Mouse (Mus musculus) limb, embryonic 14.5 days (tissue): ENCODE results near the gene Ptbp3. TPM values are rescaled to one million over a fixed set of nuclear protein-coding genes. Genes with fewer than 3 reads are reported as not detected.
A peak's percentile ranks its signal among the peaks of the same experiment; 100 is the strongest.

Experiments used
- ATAC-seq: fragments of 200-750 bp; cut with Nextera tagmentation; 2 replicates; pipeline ENCODE4 v1.8.0; 2017; ENCODE audit warnings: low read depth, moderate number of reproducible peaks, moderate TSS enrichment; ENCODE audit not compliant: low FRiP score
- DNase-seq: peaks from one replicate; pipeline ENCODE4 v3.0.0-alpha.2; 2015; ENCODE audit warnings: low spot score
- H3K27ac ChIP-seq: fragments of 300-500 bp; sonication (generic); replicated peaks from 2 replicates; pipeline ENCODE4 v1.5.1; 2014; ENCODE audit warnings: low read depth, mild to moderate bottlenecking, low read length, moderate library complexity, mixed read lengths
- H3K27me3 ChIP-seq: fragments of 300-500 bp; sonication (generic); 2 replicates; pipeline ENCODE4 v1.6.1; 2014; ENCODE audit warnings: low read length, mixed read lengths; ENCODE audit not compliant: control insufficient read depth, insufficient read depth
- H3K36me3 ChIP-seq: fragments of 300-500 bp; sonication (generic); 2 replicates; pipeline ENCODE4 v1.6.1; 2014; ENCODE audit warnings: mild to moderate bottlenecking, low read length, moderate library complexity, mixed read lengths; ENCODE audit not compliant: control insufficient read depth, insufficient read depth
- H3K4me1 ChIP-seq: fragments of 300-500 bp; sonication (generic); 2 replicates; pipeline ENCODE4 v1.6.1; 2014; ENCODE audit warnings: antibody characterized with exemption, low read length, mixed read lengths; ENCODE audit not compliant: control insufficient read depth, insufficient read depth
- H3K4me2 ChIP-seq: fragments of 300-500 bp; sonication (generic); replicated peaks from 2 replicates; pipeline ENCODE4 v1.6.1; 2014; ENCODE audit warnings: low read depth, mild to moderate bottlenecking, low read length, moderate library complexity; ENCODE audit not compliant: severe bottlenecking
- H3K4me3 ChIP-seq: fragments of 300-500 bp; sonication (generic); replicated peaks from 2 replicates; pipeline ENCODE4 v1.5.1; 2014; ENCODE audit warnings: low read length
- H3K9ac ChIP-seq: fragments of 300-500 bp; sonication (generic); 2 replicates; pipeline ENCODE4 v1.6.1; 2014; ENCODE audit warnings: mild to moderate bottlenecking, low read depth, low read length, moderate library complexity; ENCODE audit not compliant: severe bottlenecking
- H3K9me3 ChIP-seq: fragments of 300-500 bp; sonication (generic); 2 replicates; pipeline ENCODE4 v1.6.1; 2016; ENCODE audit warnings: low read length; ENCODE audit not compliant: control insufficient read depth
- POLR2A ChIP-seq: fragments of 200-500 bp; IDR thresholded peaks from 2 replicates; pipeline ENCODE4 v1.8.0; 2012; ENCODE audit warnings: inconsistent platforms, mild to moderate bottlenecking, moderate library complexity, borderline replicate concordance; ENCODE audit not compliant: insufficient read depth, insufficient read length; ENCODE audit errors: extremely low read depth
- WGBS: fragments of 180-500 bp; shearing (Covaris S2); extraction: QIAGEN DNeasy Blood & Tissue Kit; methylation state at CpG from one replicate; pipeline ENCODE4 v1.1.7; 2014; 5-methylcytosine and 5-hydroxymethylcytosine counted together
- polyA plus RNA-seq, 2 experiments: library from polyadenylated mRNA; depleted of rRNA in 1 of 2; stranded (reverse) in 1 of 2; unstranded in 1 of 2; fragments of >200 nt; fragmentation: Nextera tagmentation in 1 of 2; extraction: Ambion mirVana in 1 of 2; gene quantifications; 2 replicates each; pipeline versions ENCODE4 v1.2.1 to v1.2.3; 2012 to 2014

Ptbp3 gene
- polyA plus RNA-seq, 2 experiments = 27.1 to 53.1 TPM

DNA sequence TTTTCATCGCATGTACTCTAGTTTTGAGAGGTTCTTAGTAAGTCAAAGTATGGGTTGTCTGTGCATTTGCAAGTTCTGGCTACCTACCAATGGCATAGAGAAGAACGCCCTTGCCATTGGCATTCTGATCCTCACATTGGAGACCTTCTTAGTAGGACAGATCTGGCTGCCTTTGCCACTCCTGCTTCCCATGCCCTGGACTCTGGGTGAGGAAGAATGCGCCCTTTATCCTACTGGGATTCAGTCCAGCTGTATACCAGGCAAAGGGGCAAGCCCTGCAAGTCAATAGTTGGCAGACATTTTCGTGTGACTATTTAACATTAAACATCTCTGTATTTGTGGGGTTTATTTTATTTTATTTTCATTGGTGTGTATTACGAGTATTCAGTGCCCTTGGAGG lies 35.9 kb upstream of the Ptbp3 start:
- H3K4me2 ChIP-seq = no peak overlapping the region
- no peak for ATAC-seq
- no peaks in the 10 kb centered on the region for H3K36me3 ChIP-seq
- H3K27ac ChIP-seq = no peak overlapping the region
- 72% methylated on average over 5 of the region's 5 CpGs for WGBS
- TF ChIP-seq POLR2A = no peak
- H3K9me3 ChIP-seq = no peaks in the 10 kb centered on the region
- peaks cover 9% of the 10 kb centered on the region; the same call in 1 of the 2 replicates for H3K4me1 ChIP-seq
- no peak overlapping the region for H3K4me3 ChIP-seq
- DNase-seq = no peak
- no peak overlapping the region for H3K9ac ChIP-seq
- H3K27me3 ChIP-seq = no peaks in the 10 kb centered on the region

GRCm38 (mm10) chr4:59582186-59582585 lies 33.0 kb upstream of the Ptbp3 start:
- peak overlapping the region; percentile 71; the same call in 1 of the 2 replicates for H3K9ac ChIP-seq
- H3K4me1 ChIP-seq = peaks cover 9% of the 10 kb centered on the region; the same call in 1 of the 2 replicates
- no peak for TF ChIP-seq POLR2A
- peak overlapping the region; percentile 74 for H3K4me2 ChIP-seq
- H3K27ac ChIP-seq = no peak overlapping the region
- no peaks in the 10 kb centered on the region for H3K9me3 ChIP-seq
- 32% methylated on average over 6 of the region's 6 CpGs for WGBS
- no peak for DNase-seq
- H3K27me3 ChIP-seq = no peaks in the 10 kb centered on the region
- ATAC-seq = no peak
- no peaks in the 10 kb centered on the region for H3K36me3 ChIP-seq
- peak overlapping the region; percentile 71 for H3K4me3 ChIP-seq

DNA sequence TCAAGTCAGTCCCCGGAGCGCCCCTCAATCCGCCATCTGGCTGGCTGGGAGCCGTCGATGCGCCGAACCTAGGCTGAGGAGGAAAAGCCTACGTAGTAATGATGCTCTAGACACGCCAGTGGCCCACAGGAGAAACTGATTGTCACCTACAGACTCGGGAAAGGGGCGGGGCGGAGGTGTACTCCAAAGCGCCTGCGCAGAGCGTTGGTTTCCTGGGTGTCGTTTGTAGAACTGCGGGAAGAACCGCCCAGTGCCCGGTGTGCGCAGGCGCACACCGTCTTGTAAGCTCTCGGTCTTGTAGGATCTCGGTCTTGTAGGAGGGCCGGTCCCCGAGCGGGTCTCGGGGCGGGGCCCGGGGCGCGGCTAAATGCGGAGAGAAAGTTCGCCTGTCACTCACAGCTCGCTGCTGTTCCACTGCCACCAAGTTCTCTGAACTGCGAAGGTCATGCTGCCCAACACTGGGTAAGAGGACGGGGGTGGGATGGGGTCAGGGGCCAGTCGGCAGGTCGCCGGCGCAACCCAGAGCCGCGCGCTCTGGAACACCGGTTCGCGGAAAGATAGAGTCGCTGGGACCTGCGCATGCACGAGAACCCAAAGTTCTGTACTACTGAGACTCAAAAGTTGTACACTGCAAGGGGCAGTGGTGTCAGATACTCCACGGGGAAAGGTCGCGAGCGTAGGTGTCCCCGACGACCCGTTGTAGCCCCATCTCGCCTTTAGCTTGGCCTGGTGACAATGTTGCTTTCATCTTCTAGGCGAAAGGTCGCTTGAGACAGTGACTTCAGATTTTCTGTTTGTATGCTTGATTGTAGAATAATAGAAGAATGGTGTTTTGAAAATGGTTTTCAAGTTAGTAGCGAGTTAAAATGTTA lies 32.4 kb upstream of the Ptbp3 start, which contains the start of gene Hsdl2:
Gene Hsdl2, plus strand, starts transcription at position 250 of the 872 bp plus-strand sequence.
- under 1% methylated on average over 52 of the region's 61 CpGs for WGBS
- H3K9ac ChIP-seq = peak within 1 kb of the TSS; percentile 71
- ATAC-seq (peak; percentile 96), DNase-seq (peak; percentile 99)
- peaks cover 9% of the 10 kb centered on the region; the same call in 1 of the 2 replicates for H3K4me1 ChIP-seq
- no peaks in the 10 kb centered on the region for H3K36me3 ChIP-seq
- TF ChIP-seq POLR2A = no peak
- H3K9me3 ChIP-seq = no peaks in the 10 kb centered on the region
- H3K27ac ChIP-seq = peak within 1 kb of the TSS; percentile 75
- H3K4me3 ChIP-seq = peak within 1 kb of the TSS; percentile 71
- H3K4me2 ChIP-seq = peak within 1 kb of the TSS; percentile 74
- no peaks in the 10 kb centered on the region for H3K27me3 ChIP-seq

DNA sequence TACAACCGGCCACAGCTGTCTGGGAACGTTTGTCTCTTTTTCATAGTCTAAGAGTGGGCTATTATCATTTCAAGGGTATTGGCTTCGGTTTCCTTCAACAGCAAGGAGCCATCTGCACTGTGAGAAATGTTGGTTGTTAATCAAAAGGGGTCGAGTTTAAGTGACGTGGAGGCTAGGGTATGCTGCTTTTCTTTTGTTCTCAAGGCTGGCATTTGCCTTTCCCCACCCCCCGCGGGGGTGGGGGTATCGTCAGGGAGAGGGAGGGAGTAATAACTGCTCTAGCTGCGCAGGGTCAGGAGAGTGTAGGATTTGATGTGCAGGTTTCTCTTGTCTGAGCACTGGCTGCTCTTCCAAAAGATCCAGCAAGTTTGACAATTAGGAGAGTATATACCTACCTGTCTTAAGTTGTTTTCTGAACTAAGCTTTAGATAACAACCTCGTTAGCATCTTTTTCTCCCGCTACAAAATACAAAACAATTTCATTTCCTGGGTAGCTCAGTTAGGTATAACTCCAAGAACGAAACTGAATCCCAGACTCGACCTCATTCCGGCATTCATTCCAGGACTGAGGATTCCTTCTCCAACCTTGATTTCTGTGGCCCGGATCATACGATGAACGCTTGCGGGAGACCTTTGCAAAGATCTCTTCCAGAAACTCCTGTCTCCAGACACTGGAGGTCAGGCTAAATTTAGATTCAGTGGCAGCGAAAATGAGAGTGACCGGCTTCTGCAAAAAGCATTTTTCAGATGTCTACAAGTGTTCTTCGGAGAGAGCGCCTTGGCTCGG lies 31.5 kb upstream of the Ptbp3 start:
- Histone ChIP-seq H3K4me1 (peaks cover 9% of the 10 kb centered on the region; the same call in 1 of the 2 replicates), H3K27me3 (no peaks in the 10 kb centered on the region), H3K9ac (peak overlapping the region; percentile 71)

More for the DNA sequence above, 31.5 kb upstream of the Ptbp3 start:
- Histone ChIP-seq H3K4me2 (peak overlapping the region; percentile 74), H3K36me3 (no peaks in the 10 kb centered on the region), H3K9me3 (no peaks in the 10 kb centered on the region), H3K4me3 (peak overlapping the region; percentile 71), H3K27ac (peak overlapping the region; percentile 75)
- 2% methylated on average over 23 of the region's 23 CpGs for WGBS
- peak; percentile 55 for DNase-seq
- TF ChIP-seq POLR2A = no peak
- peak; percentile 26; the same call in 1 of the 2 replicates for ATAC-seq
